Mouse (Mus musculus): ENCODE measurements around the gene Ggt5. TPM values are rescaled to one million over a fixed set of nuclear protein-coding genes. Genes with fewer than 3 reads are reported as not detected.

The Ggt5 gene
- polyA plus RNA-seq, 1 experiment from 2014 or later, result 2.4 TPM

- no peak overlapping the region for H3K4me3 ChIP-seq
- H3K9ac ChIP-seq, result no peak overlapping the region
- no peaks in the 10 kb centered on the region for H3K36me3 ChIP-seq
- no peak overlapping the region for H3K27ac ChIP-seq (replicated peaks)
- no peaks in the 10 kb centered on the region for H3K27me3 ChIP-seq
- H3K4me2 ChIP-seq, result no peak overlapping the region
- no peak for ATAC-seq (ENCODE audit: low read depth)
- H3K4me1 ChIP-seq (replicated peaks), result 0 out of 2 replicates have a peak, but pooled peaks cover 3% of the 10 kb centered on the region
- WGBS, result 82% methylated on average over 8 of the region's 8 CpGs
- peaks cover 10% of the 10 kb centered on the region; the same call in 1 of the 2 replicates for H3K9me3 ChIP-seq
Measured at GRCm38 (mm10) chr10:75595981-75596380, 6.8 kb downstream of the Ggt5 start.

DNA sequence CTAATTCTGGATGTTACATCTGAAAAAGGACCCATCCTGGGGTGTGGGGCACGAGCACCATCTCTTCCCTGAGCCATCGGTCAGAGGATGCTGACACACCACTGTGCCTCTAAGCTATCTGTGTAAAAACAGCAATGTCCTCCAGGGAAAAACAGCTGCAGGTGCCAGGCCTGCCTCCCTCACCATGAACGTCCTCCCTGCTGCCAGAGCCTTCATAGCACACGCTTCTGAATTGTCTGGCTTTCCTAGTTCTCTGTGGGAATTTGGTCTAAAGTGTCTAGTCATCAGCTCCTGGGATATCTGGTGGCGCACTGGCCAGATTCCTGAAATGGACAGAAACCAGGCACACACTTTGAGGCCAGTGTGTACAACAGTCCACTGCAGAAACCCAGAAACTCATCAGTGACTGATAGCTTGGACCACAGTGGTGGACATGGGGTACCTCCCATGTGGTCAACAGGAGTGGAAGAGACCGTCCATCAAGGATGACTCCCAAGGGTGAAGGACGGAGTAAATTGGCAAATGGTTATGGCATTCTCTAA lies 11.1 kb downstream of the Ggt5 start:
- Histone ChIP-seq H3K27ac (replicated peaks) (no peak overlapping the region), H3K4me1 (replicated peaks) (no peaks in the 10 kb centered on the region), H3K27me3 (no peaks in the 10 kb centered on the region), H3K36me3 (no peaks in the 10 kb centered on the region), H3K4me2 (no peak overlapping the region), H3K4me3 (no peak overlapping the region), H3K9me3 (peaks cover 10% of the 10 kb centered on the region; the same call in 1 of the 2 replicates), H3K9ac (no peak overlapping the region)
- ATAC-seq (ENCODE audit: low read depth), result no peak
- 80% methylated on average over 7 of the region's 7 CpGs for WGBS

DNA sequence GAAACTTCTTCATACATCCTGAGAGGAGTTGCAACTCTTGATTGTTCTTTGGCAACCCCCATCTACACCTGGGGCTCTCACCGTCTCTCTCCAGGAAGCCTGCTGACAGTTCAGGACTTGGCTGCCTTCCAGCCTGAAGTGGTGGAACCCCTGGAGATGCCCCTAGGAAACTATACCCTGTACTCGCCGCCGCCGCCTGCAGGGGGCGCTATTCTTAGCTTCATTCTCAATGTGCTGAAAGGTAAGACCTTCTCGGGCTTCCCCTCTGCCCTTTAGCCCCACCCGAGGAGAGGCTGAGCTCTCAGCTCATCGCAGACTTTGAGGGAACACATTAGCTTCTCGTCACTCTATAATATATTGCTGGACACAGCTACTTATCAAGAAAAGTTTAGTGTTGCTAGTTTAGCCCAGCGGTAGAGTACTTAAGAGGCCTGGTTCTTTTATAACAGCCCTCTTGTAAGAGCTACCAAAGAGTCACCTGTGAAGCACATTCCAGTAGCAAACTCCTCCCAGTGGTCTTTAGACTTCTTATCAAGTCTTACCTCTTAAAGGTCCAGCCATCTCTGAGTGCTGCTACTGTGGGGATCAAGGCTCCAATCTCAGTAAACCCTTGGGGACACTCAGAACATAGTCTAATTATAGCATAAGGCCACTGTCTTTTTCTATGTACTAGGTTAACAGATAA lies 16.2 kb downstream of the Ggt5 start:
- Histone ChIP-seq H3K36me3 (no peaks in the 10 kb centered on the region), H3K27ac (replicated peaks) (no peak overlapping the region), H3K4me1 (replicated peaks) (no peaks in the 10 kb centered on the region), H3K4me2 (no peak overlapping the region), H3K9ac (no peak overlapping the region), H3K4me3 (no peak overlapping the region), H3K9me3 (no peaks in the 10 kb centered on the region), H3K27me3 (no peaks in the 10 kb centered on the region)
- no peak for ATAC-seq (ENCODE audit: low read depth)
- 46% methylated on average over 11 of the region's 11 CpGs for WGBS

DNA sequence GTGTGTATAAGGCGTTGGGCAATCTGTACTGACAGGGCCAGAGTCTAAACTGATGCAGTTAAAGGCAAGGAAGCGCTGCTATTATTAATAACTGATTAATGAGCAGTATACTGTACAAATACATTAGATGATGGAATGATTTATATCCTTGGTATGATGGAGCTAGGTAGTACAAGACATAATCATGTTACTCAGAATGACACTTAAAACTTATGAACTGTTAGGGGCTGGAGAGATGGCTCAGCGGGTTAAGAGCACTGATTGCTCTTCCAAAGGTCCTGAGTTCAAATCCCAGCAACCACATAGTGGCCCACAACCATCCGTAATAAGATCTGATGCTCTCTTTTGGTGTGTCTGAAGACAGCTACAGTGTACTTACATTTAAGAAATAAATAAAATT lies 18.1 kb downstream of the Ggt5 start:
- no peaks in the 10 kb centered on the region for H3K36me3 ChIP-seq
- no peak overlapping the region for H3K9ac ChIP-seq
- no peak overlapping the region for H3K4me3 ChIP-seq
- H3K4me2 ChIP-seq, result no peak overlapping the region
- no peak overlapping the region for H3K27ac ChIP-seq (replicated peaks)
- 82% methylated on average over 4 of the region's 4 CpGs for WGBS
- H3K4me1 ChIP-seq (replicated peaks), result no peaks in the 10 kb centered on the region
- no peaks in the 10 kb centered on the region for H3K9me3 ChIP-seq
- H3K27me3 ChIP-seq, result no peaks in the 10 kb centered on the region
- no peak for ATAC-seq (ENCODE audit: low read depth)

DNA sequence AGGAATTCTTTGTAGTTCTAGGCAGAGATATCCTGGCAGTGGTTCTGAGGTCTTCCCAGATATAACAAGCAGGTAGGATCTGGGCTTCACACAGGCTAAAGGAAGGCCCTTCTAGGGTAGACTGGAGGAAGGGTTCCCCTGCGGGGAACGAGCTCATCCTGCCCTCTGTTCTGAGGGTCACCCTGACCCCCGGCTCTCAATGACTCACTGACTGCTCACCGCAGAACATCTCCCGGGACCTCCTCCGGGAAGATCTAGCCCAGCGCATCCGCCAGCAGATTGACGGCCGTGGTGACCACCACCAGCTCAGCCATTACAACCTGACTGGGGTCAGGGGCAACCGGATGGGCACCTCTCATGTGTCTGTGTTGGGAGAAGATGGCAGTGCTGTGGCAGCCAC lies 19.8 kb downstream of the Ggt5 start:
- Histone ChIP-seq H3K27me3 (no peaks in the 10 kb centered on the region), H3K36me3 (no peaks in the 10 kb centered on the region), H3K4me1 (replicated peaks) (no peaks in the 10 kb centered on the region), H3K9me3 (no peaks in the 10 kb centered on the region), H3K9ac (no peak overlapping the region), H3K27ac (replicated peaks) (no peak overlapping the region), H3K4me3 (no peak overlapping the region), H3K4me2 (no peak overlapping the region)
- 88% methylated on average over 11 of the region's 11 CpGs for WGBS
- no peak for ATAC-seq (ENCODE audit: low read depth)

DNA sequence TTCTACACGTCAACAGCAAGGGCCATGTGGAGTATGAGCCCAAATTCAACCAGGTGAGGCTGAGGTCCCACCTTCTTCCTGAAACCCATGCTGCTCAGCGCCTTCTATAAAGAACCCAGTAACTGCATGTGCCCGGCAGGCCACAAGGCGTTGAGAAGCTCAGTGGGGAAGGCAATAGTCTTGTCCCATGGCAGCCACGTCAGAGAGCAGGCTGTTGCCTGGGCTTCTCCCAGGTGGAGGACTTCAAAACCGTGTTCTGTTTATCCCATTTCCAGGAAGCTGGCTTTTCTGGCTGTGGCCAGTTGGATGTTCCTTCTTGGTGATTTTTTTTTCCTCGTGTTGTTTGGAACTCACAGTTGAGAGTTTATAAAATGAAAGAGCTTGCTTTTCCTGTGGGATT lies 21.3 kb downstream of the Ggt5 start:
- Histone ChIP-seq H3K27ac (replicated peaks) (no peak overlapping the region), H3K4me3 (no peak overlapping the region), H3K4me2 (no peak overlapping the region), H3K4me1 (replicated peaks) (no peaks in the 10 kb centered on the region), H3K36me3 (no peaks in the 10 kb centered on the region), H3K27me3 (no peaks in the 10 kb centered on the region), H3K9ac (no peak overlapping the region), H3K9me3 (no peaks in the 10 kb centered on the region)
- 66% methylated on average over 7 of the region's 7 CpGs for WGBS
- no peak for ATAC-seq (ENCODE audit: low read depth)

GRCm38 (mm10) chr10:75616044-75616443 lies 26.9 kb downstream of the Ggt5 start:
- no peak overlapping the region for H3K4me2 ChIP-seq
- H3K9me3 ChIP-seq, result no peaks in the 10 kb centered on the region
- 92% methylated on average over 4 of the region's 4 CpGs for WGBS
- no peaks in the 10 kb centered on the region for H3K4me1 ChIP-seq (replicated peaks)
- no peak overlapping the region for H3K4me3 ChIP-seq
- ATAC-seq (ENCODE audit: low read depth), result no peak
- no peaks in the 10 kb centered on the region for H3K36me3 ChIP-seq
- H3K9ac ChIP-seq, result no peak overlapping the region
- no peaks in the 10 kb centered on the region for H3K27me3 ChIP-seq
- H3K27ac ChIP-seq (replicated peaks), result no peak overlapping the region

GRCm38 (mm10) chr10:75620818-75621217 lies 31.7 kb downstream of the Ggt5 start:
- WGBS, result 54% methylated on average over 3 of the region's 3 CpGs
- Histone ChIP-seq H3K9me3 (no peaks in the 10 kb centered on the region), H3K36me3 (no peaks in the 10 kb centered on the region), H3K27me3 (no peaks in the 10 kb centered on the region), H3K27ac (replicated peaks) (no peak overlapping the region), H3K9ac (no peak overlapping the region), H3K4me2 (no peak overlapping the region), H3K4me1 (replicated peaks) (no peaks in the 10 kb centered on the region), H3K4me3 (no peak overlapping the region)
- ATAC-seq (ENCODE audit: low read depth), result no peak

GRCm38 (mm10) chr10:75625920-75626319 lies 36.8 kb downstream of the Ggt5 start:
- 75% methylated on average over 6 of the region's 6 CpGs for WGBS
- Histone ChIP-seq H3K9ac (no peak overlapping the region), H3K4me1 (replicated peaks) (no peaks in the 10 kb centered on the region), H3K4me2 (no peak overlapping the region), H3K4me3 (no peak overlapping the region), H3K27me3 (no peaks in the 10 kb centered on the region), H3K36me3 (no peaks in the 10 kb centered on the region), H3K27ac (replicated peaks) (no peak overlapping the region), H3K9me3 (no peaks in the 10 kb centered on the region)
- no peak for ATAC-seq (ENCODE audit: low read depth)

DNA sequence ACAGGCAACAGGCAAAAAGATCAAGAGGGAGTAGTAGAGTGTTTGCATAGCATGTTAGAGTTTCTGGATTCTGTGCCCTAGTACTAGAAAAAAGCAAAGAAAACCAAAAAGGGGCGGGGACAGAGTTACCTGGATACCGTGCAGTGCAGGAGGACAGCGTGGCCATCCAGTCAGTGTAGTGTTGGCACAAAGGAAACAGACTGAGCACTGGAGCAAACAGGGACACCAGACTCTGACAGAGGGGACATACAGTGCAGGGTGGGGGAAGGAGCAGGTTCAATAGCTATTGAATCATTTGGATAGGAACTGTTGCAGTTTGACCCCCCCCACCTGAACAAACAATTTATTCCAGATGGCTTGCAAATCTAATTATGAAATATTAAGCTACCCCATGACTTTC lies 37.9 kb downstream of the Ggt5 start:
- no peaks in the 10 kb centered on the region for H3K36me3 ChIP-seq
- no peak overlapping the region for H3K9ac ChIP-seq
- no peak for ATAC-seq (ENCODE audit: low read depth)
- no peak overlapping the region for H3K4me3 ChIP-seq
- H3K27ac ChIP-seq (replicated peaks), result no peak overlapping the region
- H3K27me3 ChIP-seq, result no peaks in the 10 kb centered on the region
- H3K4me2 ChIP-seq, result no peak overlapping the region
- WGBS, result 76% methylated on average over 3 of the region's 3 CpGs
- H3K9me3 ChIP-seq, result no peaks in the 10 kb centered on the region
- no peaks in the 10 kb centered on the region for H3K4me1 ChIP-seq (replicated peaks)

DNA sequence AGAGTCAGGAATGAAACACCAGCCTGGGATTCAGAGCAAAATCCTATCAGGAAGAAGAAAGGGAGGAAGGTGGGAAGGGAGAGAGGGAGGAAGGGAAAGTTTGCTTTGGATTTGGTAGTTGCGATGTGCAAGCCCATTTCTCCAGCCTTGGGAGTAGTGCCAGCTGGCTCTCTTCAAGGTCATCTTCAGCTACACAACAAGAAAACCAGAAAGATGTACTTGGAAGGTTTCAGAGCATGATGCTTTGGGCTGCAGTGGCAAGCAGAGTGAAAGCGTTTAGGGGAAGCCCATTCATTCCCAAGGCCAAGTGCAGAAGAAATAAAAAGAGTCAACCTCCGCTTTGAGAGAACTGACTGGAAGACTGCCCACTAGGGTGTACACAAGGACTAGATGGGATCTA lies 38.4 kb downstream of the Ggt5 start:
- H3K4me1 ChIP-seq (replicated peaks), result no peaks in the 10 kb centered on the region
- H3K36me3 ChIP-seq, result no peaks in the 10 kb centered on the region
- no peak for ATAC-seq (ENCODE audit: low read depth)
- WGBS, result 80% methylated on average over 3 of the region's 3 CpGs
- H3K27me3 ChIP-seq, result no peaks in the 10 kb centered on the region
- H3K4me3 ChIP-seq, result no peak overlapping the region
- H3K4me2 ChIP-seq, result no peak overlapping the region
- H3K9me3 ChIP-seq, result no peaks in the 10 kb centered on the region
- no peak overlapping the region for H3K27ac ChIP-seq (replicated peaks)
- no peak overlapping the region for H3K9ac ChIP-seq

GRCm38 (mm10) chr10:75632633-75633032 lies 43.5 kb downstream of the Ggt5 start:
- ATAC-seq (ENCODE audit: low read depth), result no peak
- Histone ChIP-seq H3K27me3 (no peaks in the 10 kb centered on the region), H3K36me3 (no peaks in the 10 kb centered on the region), H3K9me3 (no peaks in the 10 kb centered on the region), H3K9ac (no peak overlapping the region), H3K27ac (replicated peaks) (no peak overlapping the region), H3K4me1 (replicated peaks) (no peaks in the 10 kb centered on the region), H3K4me2 (no peak overlapping the region), H3K4me3 (no peak overlapping the region)
- 59% methylated on average over 5 of the region's 5 CpGs for whole genome bisulfite sequencing

DNA sequence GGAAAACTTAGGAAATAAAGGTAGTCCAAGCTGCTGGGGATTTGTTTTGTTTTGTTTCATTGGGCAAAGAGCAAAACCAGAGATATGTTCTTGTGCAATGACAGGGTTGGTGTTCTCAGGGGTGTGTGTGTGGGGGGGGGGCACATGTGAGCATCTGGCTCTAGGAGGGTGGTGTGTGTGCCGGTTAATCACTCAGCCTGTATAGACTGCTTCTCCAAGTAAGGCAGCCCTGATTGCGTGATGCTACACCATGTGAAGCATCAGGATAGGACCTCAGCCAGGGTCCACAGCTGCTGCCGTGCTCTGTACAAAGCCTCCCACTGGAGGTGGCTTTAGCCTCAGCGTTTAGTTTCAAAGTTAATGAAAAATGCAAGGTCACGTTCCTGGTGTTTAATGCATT lies 43.9 kb downstream of the Ggt5 start:
- Histone ChIP-seq H3K9ac (no peak overlapping the region), H3K4me2 (no peak overlapping the region), H3K27ac (replicated peaks) (no peak overlapping the region), H3K9me3 (no peaks in the 10 kb centered on the region), H3K36me3 (no peaks in the 10 kb centered on the region), H3K4me1 (replicated peaks) (no peaks in the 10 kb centered on the region), H3K27me3 (no peaks in the 10 kb centered on the region), H3K4me3 (no peak overlapping the region)
- WGBS, result 66% methylated on average over 5 of the region's 5 CpGs
- ATAC-seq (ENCODE audit: low read depth), result 0 out of 2 replicates have a peak, but pooled peaks have one; percentile 30
